20 mouse cellular contexts compared by ENCODE assay signal in genomic region chr14:121215817-121216216, GRCm38 (mm10).
A peak's percentile ranks its signal among the peaks of the same experiment; 100 is the strongest.
DNase-seq lines count a peak whose midpoint lies in the region; ATAC-seq lines count a peak whose summit lies in the region.
"Had no signal": no experiment of that assay in that cellular context is flagged by ENCODE, and none has a peak within 500 bp of the region (broad histone marks: within the 10 kb centered on the region; RNA-seq: fewer than 3 reads in every experiment).

No protein-coding gene starts in this region.

- H3K36me3 ChIP-seq in forebrain, embryonic 13.5 days (ENCODE audit: poor library complexity, severe bottlenecking) = peaks cover 10% of the 10 kb centered on the region
- no peaks in the 10 kb centered on the region for H3K36me3 ChIP-seq in forebrain, embryonic 14.5 days (ENCODE audit: control insufficient read depth, insufficient read depth, low read length)
- H3K36me3 ChIP-seq in limb, embryonic 12.5 days = peaks cover 18% of the 10 kb centered on the region
- peaks cover 31% of the 10 kb centered on the region for H3K36me3 ChIP-seq in limb, embryonic 10.5 days
- no peaks in the 10 kb centered on the region for H3K36me3 ChIP-seq in lung, embryonic 16.5 days (ENCODE audit: control insufficient read depth, insufficient read depth, low read length)
- H3K36me3 ChIP-seq: forebrain, embryonic 15.5 days had no signal

- H3K27me3 ChIP-seq in forebrain, embryonic 13.5 days = no peaks in the 10 kb centered on the region
- no peaks in the 10 kb centered on the region for H3K27me3 ChIP-seq in forebrain, embryonic 14.5 days (replicated peaks; ENCODE audit: control insufficient read depth, insufficient read depth, low read length)
- H3K27me3 ChIP-seq in limb, embryonic 12.5 days = no peaks in the 10 kb centered on the region
- no peaks in the 10 kb centered on the region for H3K27me3 ChIP-seq in limb, embryonic 10.5 days (ENCODE audit: low read depth, poor library complexity, severe bottlenecking)
- H3K27me3 ChIP-seq in lung, embryonic 16.5 days (ENCODE audit: control insufficient read depth, insufficient read depth, low read depth, low read length) = no peaks in the 10 kb centered on the region
- H3K27me3 ChIP-seq: forebrain, embryonic 15.5 days; limb, embryonic 15.5 days; midbrain, embryonic 12.5 days; neural tube, embryonic 15.5 days had no signal

- H3K4me3 ChIP-seq in forebrain, embryonic 13.5 days = no peak overlapping the region
- H3K4me3 ChIP-seq in forebrain, embryonic 14.5 days (ENCODE audit: low read depth, low read length) = no peak overlapping the region
- no peak overlapping the region for H3K4me3 ChIP-seq in limb, embryonic 12.5 days (replicated peaks)
- no peak overlapping the region for H3K4me3 ChIP-seq in limb, embryonic 10.5 days
- no peak overlapping the region for H3K4me3 ChIP-seq in lung, embryonic 16.5 days (ENCODE audit: low read length)
- H3K4me3 ChIP-seq: forebrain, embryonic 15.5 days; limb, embryonic 15.5 days; midbrain, embryonic 12.5 days; neural tube, embryonic 15.5 days had no signal

- no peak for DNase-seq in forebrain, embryonic 14.5 days (ENCODE audit: low spot score)
- no peak for DNase-seq in limb, embryonic 10.5 days (ENCODE audit: low spot score)
- peak; percentile 39 to 48 for DNase-seq in lung, postnatal 4 days
- no peak for DNase-seq in embryo, embryonic 10 days (ENCODE audit: low spot score)
- DNase-seq in right cerebral cortex, postnatal 10 days (ENCODE audit: low spot score in 2 of 2) = no peak
- DNase-seq: adrenal gland, postnatal 25 days; cerebellum, adult 9-11 months; heart, postnatal 4 days; kidney, adult 9 months; right cerebral cortex, postnatal 25 days; spleen, adult 18-20 months had no signal

- no peak overlapping the region for H3K9ac ChIP-seq in forebrain, embryonic 13.5 days
- no peak overlapping the region for H3K9ac ChIP-seq in forebrain, embryonic 14.5 days (ENCODE audit: low read length)
- no peak overlapping the region for H3K9ac ChIP-seq in limb, embryonic 12.5 days (replicated peaks)
- no peak overlapping the region for H3K9ac ChIP-seq in lung, embryonic 16.5 days (ENCODE audit: low read length)
- H3K9ac ChIP-seq: forebrain, embryonic 15.5 days; hindbrain, embryonic 14.5 days; limb, embryonic 15.5 days; midbrain, embryonic 12.5 days; neural tube, embryonic 15.5 days had no signal

- H3K9me3 ChIP-seq in forebrain, embryonic 13.5 days (replicated peaks) = no peaks in the 10 kb centered on the region
- no peaks in the 10 kb centered on the region for H3K9me3 ChIP-seq in forebrain, embryonic 14.5 days (replicated peaks; ENCODE audit: control insufficient read depth, low read length)
- peaks cover 4% of the 10 kb centered on the region for H3K9me3 ChIP-seq in limb, embryonic 12.5 days
- no peaks in the 10 kb centered on the region for H3K9me3 ChIP-seq in limb, embryonic 10.5 days (replicated peaks)
- no peaks in the 10 kb centered on the region for H3K9me3 ChIP-seq in lung, embryonic 16.5 days (ENCODE audit: control insufficient read depth, low read length)
- H3K9me3 ChIP-seq: forebrain, embryonic 15.5 days; limb, embryonic 15.5 days; midbrain, embryonic 12.5 days; neural tube, embryonic 15.5 days had no signal

- no peak for ATAC-seq in forebrain, embryonic 13.5 days
- ATAC-seq in forebrain, embryonic 14.5 days = no peak
- ATAC-seq in limb, embryonic 12.5 days (ENCODE audit: insufficient number of reproducible peaks, insufficient read depth, low FRiP score, low TSS enrichment, low read depth) = no peak
- peak; percentile 81 for ATAC-seq in lung, embryonic 16.5 days (ENCODE audit: low read depth)
- ATAC-seq: forebrain, embryonic 15.5 days; inflammation-experienced regulatory T-cells, adult 6 months had no signal

- 69% methylated on average over 5 of the region's 5 CpGs for WGBS in forebrain, embryonic 13.5 days
- 66% methylated on average over 5 of the region's 5 CpGs for WGBS in forebrain, embryonic 14.5 days
- WGBS in limb, embryonic 12.5 days = 65% methylated on average over 5 of the region's 5 CpGs
- 90% methylated on average over 5 of the region's 5 CpGs for WGBS in limb, embryonic 10.5 days
- WGBS in lung, embryonic 16.5 days = 35% methylated on average over 5 of the region's 5 CpGs

- no peaks in the 10 kb centered on the region for H3K4me1 ChIP-seq in forebrain, embryonic 13.5 days
- no peaks in the 10 kb centered on the region for H3K4me1 ChIP-seq in forebrain, embryonic 14.5 days (ENCODE audit: control insufficient read depth, insufficient read depth, low read length)
- peaks cover 24% of the 10 kb centered on the region; the same call in 1 of the 2 replicates for H3K4me1 ChIP-seq in limb, embryonic 12.5 days (replicated peaks)
- no peaks in the 10 kb centered on the region for H3K4me1 ChIP-seq in limb, embryonic 10.5 days
- peaks cover 21% of the 10 kb centered on the region for H3K4me1 ChIP-seq in lung, embryonic 16.5 days (replicated peaks; ENCODE audit: control insufficient read depth, insufficient read depth, low read length)
- H3K4me1 ChIP-seq: forebrain, embryonic 15.5 days had no signal

- H3K27ac ChIP-seq in forebrain, embryonic 13.5 days = peak overlapping the region; percentile 25; the same call in 1 of the 2 replicates
- no peak overlapping the region for H3K27ac ChIP-seq in forebrain, embryonic 14.5 days (ENCODE audit: low read depth, low read length)
- peak overlapping the region; percentile 66; the same call in 1 of the 2 replicates for H3K27ac ChIP-seq in limb, embryonic 12.5 days
- H3K27ac ChIP-seq in limb, embryonic 10.5 days = no peak overlapping the region
- peak overlapping the region; percentile 88 for H3K27ac ChIP-seq in lung, embryonic 16.5 days (ENCODE audit: low read length)
- H3K27ac ChIP-seq: forebrain, embryonic 15.5 days; hindbrain, embryonic 14.5 days; limb, embryonic 15.5 days; midbrain, embryonic 12.5 days; neural tube, embryonic 15.5 days had no signal

- no peak overlapping the region for H3K4me2 ChIP-seq in forebrain, embryonic 13.5 days
- no peak overlapping the region for H3K4me2 ChIP-seq in forebrain, embryonic 14.5 days (ENCODE audit: low read length)
- no peak overlapping the region for H3K4me2 ChIP-seq in limb, embryonic 12.5 days
- no peak overlapping the region for H3K4me2 ChIP-seq in lung, embryonic 16.5 days (ENCODE audit: low read depth, low read length)
- H3K4me2 ChIP-seq: forebrain, embryonic 15.5 days; hindbrain, embryonic 14.5 days; limb, embryonic 15.5 days; midbrain, embryonic 12.5 days; neural tube, embryonic 15.5 days had no signal

Comparison
In these comparisons a context has a peak if more than half of its experiments do, and no peak if none do; other contexts are left out.
1. H3K27ac ChIP-seq: peak in forebrain, embryonic 13.5 days (single experiment), limb, embryonic 12.5 days (single experiment) and lung, embryonic 16.5 days (single experiment); none in forebrain, embryonic 14.5 days (single experiment) and limb, embryonic 10.5 days (single experiment).
2. DNase-seq: peak in lung, postnatal 4 days (2 of 2); none in forebrain, embryonic 14.5 days (single experiment), limb, embryonic 10.5 days (single experiment), embryo, embryonic 10 days (single experiment) and right cerebral cortex, postnatal 10 days (0 of 2).